Mouse (Mus musculus) natural killer cell, adult 2 months (primary cell): ENCODE measurements around the gene Hmgcs1.

Experiments
- DNase-seq, 2 experiments: peaks; one replicate each; pipeline ENCODE4 v3.0.0; 2022; ENCODE audit warnings: low spot score in 2 of 2

Gene Hmgcs1

GRCm38 (mm10) chr13:119746930-119747329, 56.8 kb downstream of the Hmgcs1 start:
- no peak for DNase-seq

- no peak for DNase-seq
These were observed 63.9 kb downstream of the Hmgcs1 start for GRCm38 (mm10) chr13:119753859-119754634.

- DNase-seq: no peak
These were observed 64.4 kb downstream of the Hmgcs1 start for GRCm38 (mm10) chr13:119754635-119755020.

GRCm38 (mm10) chr13:119755141-119755547, 65.0 kb downstream of the Hmgcs1 start:
- peak in 1 of 2 experiments; percentile 14 for DNase-seq

- DNase-seq: peak; percentile 1 to 10
These were observed 65.7 kb downstream of the Hmgcs1 start, which contains the start of gene Nim1k for GRCm38 (mm10) chr13:119755681-119756471. Gene Nim1k, minus strand, starts transcription at chr13:119755882.

GRCm38 (mm10) chr13:119756831-119757230, 66.7 kb downstream of the Hmgcs1 start:
- DNase-seq: no peak
